Mouse (Mus musculus) midbrain, embryonic 16.5 days (tissue): ENCODE measurements around the gene Krt31. TPM values are rescaled to one million over a fixed set of nuclear protein-coding genes. Genes with fewer than 3 reads are reported as not detected.

Experiments
- ATAC-seq: fragments of 200-750 bp; cut with Nextera tagmentation; 2 replicates; pipeline ENCODE4 v1.8.0; 2017; ENCODE audit warnings: moderate TSS enrichment
- H3K27ac ChIP-seq: fragments of 300-500 bp; sonication (generic); 2 replicates; pipeline ENCODE4 v1.5.1; 2014; ENCODE audit warnings: mild to moderate bottlenecking, low read length, mixed read lengths
- H3K27me3 ChIP-seq: fragments of 300-500 bp; sonication (generic); 2 replicates; pipeline ENCODE4 v1.6.1; 2014; ENCODE audit warnings: low read depth, low read length, mixed read lengths; ENCODE audit not compliant: control insufficient read depth, insufficient read depth
- H3K36me3 ChIP-seq: fragments of 300-500 bp; sonication (generic); 2 replicates; pipeline ENCODE4 v1.6.1; 2014; ENCODE audit warnings: mild to moderate bottlenecking, low read length, moderate library complexity, mixed read lengths; ENCODE audit not compliant: control insufficient read depth, insufficient read depth
- H3K4me1 ChIP-seq: fragments of 300-500 bp; sonication (generic); 2 replicates; pipeline ENCODE4 v1.6.1; 2014; ENCODE audit warnings: mild to moderate bottlenecking, low read length, mixed read lengths; ENCODE audit not compliant: control insufficient read depth, insufficient read depth
- H3K4me2 ChIP-seq: fragments of 300-500 bp; sonication (generic); 2 replicates; pipeline ENCODE4 v1.6.1; 2014; ENCODE audit warnings: mild to moderate bottlenecking, low read length, mixed read lengths
- H3K4me3 ChIP-seq: fragments of 300-500 bp; sonication (generic); 2 replicates; pipeline ENCODE4 v1.5.1; 2014; ENCODE audit warnings: low read depth, mild to moderate bottlenecking, low read length, moderate library complexity, mixed read lengths
- H3K9ac ChIP-seq: fragments of 300-500 bp; sonication (generic); 2 replicates; pipeline ENCODE4 v1.6.1; 2014; ENCODE audit warnings: low read depth, low read length, mixed read lengths
- H3K9me3 ChIP-seq: fragments of 300-500 bp; sonication (generic); replicated peaks from 2 replicates; pipeline ENCODE4 v1.6.1; 2014; ENCODE audit warnings: mild to moderate bottlenecking, low read length, mixed read lengths; ENCODE audit not compliant: control insufficient read depth, poor library complexity, severe bottlenecking
- WGBS: fragments of 180-500 bp; shearing (Covaris S2); extraction: QIAGEN DNeasy Blood & Tissue Kit; methylation state at CpG from one replicate; pipeline ENCODE4 v1.1.7; 2014; 5-methylcytosine and 5-hydroxymethylcytosine counted together
- polyA plus RNA-seq: library from polyadenylated mRNA; unstranded; fragments of >200 nt; fragmentation: Nextera tagmentation; extraction: Ambion mirVana; gene quantifications from 2 replicates; pipeline ENCODE4 v1.2.1, GENCODE M21; 2015

The Krt31 gene
- polyA plus RNA-seq, 1 experiment from 2014 or later, result not detected

DNA sequence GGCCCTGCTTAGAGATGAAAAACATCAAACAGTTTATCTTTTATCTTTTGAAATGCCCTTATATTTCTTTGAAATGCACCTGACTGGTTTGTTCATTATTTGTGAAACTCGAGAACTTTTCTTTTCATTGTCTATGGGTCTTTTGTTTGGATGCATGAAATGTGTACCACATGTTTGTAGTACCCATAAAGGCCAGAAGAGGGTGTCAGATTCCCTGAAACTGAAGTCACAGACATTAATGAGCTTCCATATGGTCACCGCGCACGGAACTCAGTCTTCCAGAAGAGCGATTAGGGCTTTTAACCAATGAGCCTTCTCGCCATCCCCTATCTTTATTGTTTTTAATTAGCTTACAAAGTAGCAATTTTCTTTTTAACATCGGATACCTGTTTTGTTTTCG is 8.5 kb upstream of the Krt31 start:
- no peak overlapping the region for H3K9ac ChIP-seq
- no peak overlapping the region for H3K27ac ChIP-seq
- H3K4me1 ChIP-seq, result no peaks in the 10 kb centered on the region
- no peaks in the 10 kb centered on the region for H3K27me3 ChIP-seq
- no peaks in the 10 kb centered on the region for H3K36me3 ChIP-seq
- WGBS, result 72% methylated on average over 8 of the region's 8 CpGs
- no peak overlapping the region for H3K4me3 ChIP-seq
- H3K9me3 ChIP-seq, result no peaks in the 10 kb centered on the region
- no peak overlapping the region for H3K4me2 ChIP-seq
- no peak for ATAC-seq

DNA sequence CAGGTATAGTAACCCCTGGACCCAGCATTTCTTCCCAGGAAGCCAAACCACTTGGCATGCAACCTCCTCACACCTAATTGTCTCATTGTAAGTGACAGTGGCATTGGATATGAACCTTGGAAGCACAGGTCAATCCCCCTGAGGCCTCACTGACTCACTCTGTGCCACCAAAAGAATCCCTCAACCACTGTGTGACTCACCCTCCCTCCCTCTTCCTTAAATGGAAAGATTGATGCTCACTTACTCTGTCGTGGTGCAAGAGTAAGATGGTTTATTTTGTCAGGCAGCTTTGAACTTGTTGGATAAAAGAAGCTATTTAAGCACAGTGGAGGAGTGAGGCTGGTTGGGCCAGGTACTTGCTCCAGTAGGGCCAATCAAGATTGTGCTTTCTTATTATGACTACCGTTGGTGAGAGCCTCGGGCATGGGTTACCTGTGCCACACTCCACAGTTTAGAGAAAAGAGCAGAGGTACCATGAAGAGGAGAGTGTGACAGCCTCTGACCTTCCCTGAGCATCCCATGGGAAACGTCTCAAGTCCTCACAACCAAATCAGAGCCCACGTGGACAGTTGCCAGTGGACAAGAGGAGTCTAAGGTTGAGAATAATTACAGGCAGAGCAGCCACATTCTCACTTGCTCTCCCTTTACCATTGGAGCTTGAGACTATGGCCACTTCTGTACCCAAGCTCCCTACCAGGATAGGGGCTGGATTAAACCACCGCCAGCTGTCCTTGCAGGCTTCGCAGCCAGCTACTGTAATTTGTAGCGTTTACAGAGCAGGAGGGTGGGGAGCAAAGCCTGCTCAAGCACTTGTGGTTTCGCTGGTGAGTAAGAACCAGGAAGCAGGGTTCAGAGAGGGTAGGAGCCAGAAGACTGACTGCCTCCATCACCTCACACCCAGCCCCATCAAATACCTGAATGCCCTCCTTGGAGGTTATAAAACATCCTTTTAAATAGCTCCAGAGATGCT is 5.6 kb upstream of the Krt31 start:
- H3K9me3 ChIP-seq, result no peaks in the 10 kb centered on the region
- no peak overlapping the region for H3K4me2 ChIP-seq
- no peaks in the 10 kb centered on the region for H3K36me3 ChIP-seq
- 78% methylated on average over 9 of the region's 9 CpGs for whole genome bisulfite sequencing
- H3K4me3 ChIP-seq, result no peak overlapping the region
- no peak for ATAC-seq
- H3K9ac ChIP-seq, result no peak overlapping the region
- no peak overlapping the region for H3K27ac ChIP-seq
- H3K4me1 ChIP-seq, result no peaks in the 10 kb centered on the region
- no peaks in the 10 kb centered on the region for H3K27me3 ChIP-seq

DNA sequence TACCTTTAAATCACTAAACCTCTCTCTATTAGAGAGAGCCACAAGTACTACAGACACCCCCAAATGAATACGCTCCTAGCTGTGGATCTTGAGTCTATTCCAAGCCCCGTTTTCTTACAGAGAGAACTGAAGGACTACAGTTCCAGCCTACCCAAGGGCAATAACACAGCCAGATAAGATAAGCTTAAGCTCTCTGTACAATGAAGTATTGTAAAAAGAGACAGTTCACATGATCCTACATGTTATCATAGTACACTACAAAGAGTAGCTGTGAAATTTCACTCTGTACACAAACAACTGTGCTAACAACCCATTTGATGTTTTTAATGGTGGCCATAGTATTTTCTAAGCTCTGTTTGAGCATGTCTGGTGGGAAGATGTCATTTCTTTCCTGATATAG is 3.2 kb downstream of the Krt31 start:
- H3K4me3 ChIP-seq, result no peak overlapping the region
- H3K4me1 ChIP-seq, result no peaks in the 10 kb centered on the region
- no peaks in the 10 kb centered on the region for H3K27me3 ChIP-seq
- no peak overlapping the region for H3K9ac ChIP-seq
- H3K36me3 ChIP-seq, result no peaks in the 10 kb centered on the region
- no peaks in the 10 kb centered on the region for H3K9me3 ChIP-seq
- no peak for ATAC-seq
- whole genome bisulfite sequencing, result 85% methylated on average over 2 of the region's 2 CpGs
- no peak overlapping the region for H3K27ac ChIP-seq
- no peak overlapping the region for H3K4me2 ChIP-seq

DNA sequence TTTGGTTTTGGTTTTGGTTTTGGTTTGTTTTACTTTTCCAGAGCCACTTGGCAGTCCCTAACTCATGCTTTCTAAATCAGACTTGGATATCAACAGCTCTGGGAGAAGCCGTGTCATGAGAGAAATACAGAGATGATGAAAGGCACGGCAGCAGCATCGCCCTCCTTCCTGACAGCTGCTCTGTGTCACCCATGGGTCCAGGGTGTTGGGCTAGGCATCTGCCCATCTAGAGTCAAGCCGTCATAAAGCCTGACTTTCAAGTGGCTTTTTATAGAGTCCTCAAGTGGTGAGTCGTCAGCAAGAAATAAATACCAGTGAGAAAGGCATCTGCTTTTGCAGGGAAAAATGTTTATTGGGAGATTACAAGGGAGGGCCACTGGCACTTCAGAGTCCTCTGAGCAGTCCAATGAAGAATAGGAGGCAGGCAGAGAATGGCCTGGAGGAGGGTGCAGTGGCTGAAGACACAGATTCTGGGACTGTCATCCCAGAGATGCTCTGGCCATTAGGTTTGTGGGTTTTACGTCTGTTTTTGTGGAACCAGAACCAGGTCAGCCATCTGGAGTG is 4.0 kb downstream of the Krt31 start:
- Histone ChIP-seq H3K36me3 (no peaks in the 10 kb centered on the region), H3K4me2 (no peak overlapping the region), H3K27me3 (no peaks in the 10 kb centered on the region), H3K9ac (no peak overlapping the region), H3K4me1 (no peaks in the 10 kb centered on the region), H3K4me3 (no peak overlapping the region), H3K9me3 (no peaks in the 10 kb centered on the region), H3K27ac (no peak overlapping the region)
- no peak for ATAC-seq
- WGBS, result 89% methylated on average over 6 of the region's 6 CpGs

DNA sequence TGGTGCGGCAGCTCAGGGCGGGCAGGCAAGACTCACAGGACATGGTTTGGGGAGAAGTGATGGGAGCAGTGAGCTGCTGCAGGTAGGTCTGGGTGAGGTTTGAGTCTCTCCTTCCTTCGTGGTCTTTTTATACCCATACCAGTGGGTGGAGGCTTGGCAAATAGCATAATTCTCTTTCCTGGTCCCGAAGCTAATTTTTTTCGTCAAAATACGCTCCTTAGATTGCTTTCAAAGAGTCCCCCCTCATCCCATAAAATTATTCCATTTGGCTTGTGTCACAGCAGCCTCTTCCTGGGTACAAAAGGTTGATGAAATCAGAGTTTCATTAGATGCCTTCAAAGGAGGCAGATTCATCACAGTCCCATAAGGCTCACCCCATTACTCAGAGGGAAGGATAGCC is 8.9 kb downstream of the Krt31 start, which contains the start of gene Krt34:
Krt34 (minus strand) TSS at position 101 of the 400 bp plus-strand sequence.
- ATAC-seq, result no peak
- Histone ChIP-seq H3K4me3 (no peak within 1 kb of the TSS), H3K9me3 (no peaks in the 10 kb centered on the region), H3K4me1 (no peaks in the 10 kb centered on the region), H3K27ac (no peak within 1 kb of the TSS), H3K36me3 (no peaks in the 10 kb centered on the region), H3K27me3 (no peaks in the 10 kb centered on the region), H3K9ac (no peak within 1 kb of the TSS), H3K4me2 (no peak within 1 kb of the TSS)
- 91% methylated on average over 6 of the region's 6 CpGs for WGBS

DNA sequence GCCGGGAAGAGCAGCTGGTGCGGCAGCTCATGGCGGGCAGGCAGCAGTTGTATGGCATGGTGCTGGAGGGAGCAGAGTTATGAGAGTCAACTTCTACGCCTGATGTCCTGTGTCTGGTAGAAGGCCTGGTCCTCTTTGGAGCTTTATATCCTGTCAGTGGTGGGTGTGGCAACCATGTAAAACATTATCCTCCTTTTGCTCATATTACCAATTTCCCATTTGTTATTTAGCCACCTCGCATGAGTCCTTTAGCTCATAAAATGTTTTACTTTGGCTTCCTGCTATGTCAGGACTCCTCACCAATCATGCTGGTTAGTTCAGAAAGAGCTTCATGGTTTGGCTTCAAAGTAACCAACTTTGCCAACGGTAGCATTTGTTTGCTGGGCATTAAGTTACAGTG is 20.6 kb downstream of the Krt31 start, which contains the start of gene Krt33b:
Krt33b (minus strand) TSS at position 101 of the 400 bp plus-strand sequence.
- Histone ChIP-seq H3K36me3 (no peaks in the 10 kb centered on the region), H3K27ac (no peak within 1 kb of the TSS), H3K27me3 (no peaks in the 10 kb centered on the region), H3K4me2 (no peak within 1 kb of the TSS), H3K9me3 (no peaks in the 10 kb centered on the region), H3K4me3 (no peak within 1 kb of the TSS), H3K4me1 (no peaks in the 10 kb centered on the region), H3K9ac (no peak within 1 kb of the TSS)
- no peak for ATAC-seq
- WGBS, result 91% methylated on average over 6 of the region's 6 CpGs

DNA sequence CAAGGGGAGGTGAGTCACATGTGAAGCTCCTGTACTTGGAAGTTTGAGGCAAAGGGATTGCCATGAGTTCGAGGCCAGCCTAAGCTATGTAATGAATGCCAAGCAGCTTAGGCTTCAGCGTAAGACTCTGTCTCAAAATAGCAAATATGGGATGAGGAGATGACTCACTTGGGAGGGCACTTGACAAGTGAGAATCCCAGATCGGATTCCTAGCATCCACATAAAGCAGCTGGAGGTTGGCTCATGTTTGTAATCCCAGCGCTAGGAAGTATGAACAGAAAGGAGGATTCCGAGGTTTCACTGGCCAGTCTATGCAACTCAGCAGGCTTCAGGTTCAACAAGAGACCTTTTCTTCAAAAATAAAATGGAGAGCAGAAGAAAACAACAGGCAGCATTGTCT is 28.9 kb downstream of the Krt31 start:
- no peaks in the 10 kb centered on the region for H3K36me3 ChIP-seq
- H3K9ac ChIP-seq, result no peak overlapping the region
- no peak for ATAC-seq
- H3K9me3 ChIP-seq, result no peaks in the 10 kb centered on the region
- H3K4me1 ChIP-seq, result no peaks in the 10 kb centered on the region
- no peak overlapping the region for H3K27ac ChIP-seq
- no peak overlapping the region for H3K4me2 ChIP-seq
- no peak overlapping the region for H3K4me3 ChIP-seq
- 81% methylated on average over 5 of the region's 5 CpGs for WGBS
- no peaks in the 10 kb centered on the region for H3K27me3 ChIP-seq

DNA sequence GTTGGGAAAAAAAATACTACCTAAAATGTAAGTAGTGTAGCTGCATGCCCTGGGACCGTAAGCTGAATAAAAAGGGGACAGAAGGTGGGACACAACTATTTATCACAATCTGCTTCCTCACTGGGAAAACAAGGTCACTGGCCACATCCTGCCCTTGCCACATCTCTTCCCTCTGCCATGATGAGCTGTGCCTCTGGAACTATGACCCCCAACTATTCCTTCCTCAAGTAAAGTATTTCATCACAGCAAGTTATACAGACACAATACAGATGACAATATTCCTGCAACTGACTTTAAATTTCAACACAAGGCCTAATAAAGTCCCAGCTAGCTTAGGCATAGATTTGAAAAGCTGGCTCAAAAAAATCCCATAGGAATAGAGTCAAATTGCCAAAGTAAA is 30.9 kb downstream of the Krt31 start:
- no peaks in the 10 kb centered on the region for H3K27me3 ChIP-seq
- no peaks in the 10 kb centered on the region for H3K36me3 ChIP-seq
- H3K9ac ChIP-seq, result no peak overlapping the region
- no peak overlapping the region for H3K4me3 ChIP-seq
- H3K4me1 ChIP-seq, result no peaks in the 10 kb centered on the region
- WGBS, result 100% methylated on average over 1 of the region's 1 CpGs
- no peak for ATAC-seq
- no peaks in the 10 kb centered on the region for H3K9me3 ChIP-seq
- H3K27ac ChIP-seq, result no peak overlapping the region
- no peak overlapping the region for H3K4me2 ChIP-seq

DNA sequence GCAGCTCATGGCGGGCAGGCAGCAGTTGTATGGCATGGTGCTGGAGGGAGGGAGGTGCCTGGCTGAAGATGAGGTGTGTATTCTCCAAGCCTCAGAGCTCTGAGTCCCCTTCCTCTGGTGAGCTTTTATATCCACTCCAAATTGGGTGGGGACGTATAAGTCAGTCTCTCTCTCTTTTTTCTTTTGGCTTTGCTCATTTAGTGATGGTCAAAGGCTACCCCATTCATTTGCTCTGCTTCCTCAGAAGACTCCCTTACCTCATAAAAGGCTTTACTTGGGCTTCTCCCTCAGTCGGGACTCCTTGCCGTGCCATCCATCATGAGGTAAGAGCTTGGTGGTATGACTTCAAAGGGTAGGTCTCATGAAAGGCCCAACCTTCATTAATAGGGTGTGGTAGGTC is 34.2 kb downstream of the Krt31 start, which contains the start of gene Krt33a:
Krt33a (minus strand) TSS at position 101 of the 400 bp plus-strand sequence.
- H3K9ac ChIP-seq, result no peak within 1 kb of the TSS
- no peaks in the 10 kb centered on the region for H3K9me3 ChIP-seq
- no peak for ATAC-seq
- WGBS, result 82% methylated on average over 4 of the region's 4 CpGs
- no peak within 1 kb of the TSS for H3K4me3 ChIP-seq
- no peaks in the 10 kb centered on the region for H3K27me3 ChIP-seq
- no peak within 1 kb of the TSS for H3K4me2 ChIP-seq
- H3K36me3 ChIP-seq, result no peaks in the 10 kb centered on the region
- no peak within 1 kb of the TSS for H3K27ac ChIP-seq
- H3K4me1 ChIP-seq, result no peaks in the 10 kb centered on the region
